Comparison of ENCODE assay signal across 8 mouse cellular contexts in genomic region chr1:134646963-134647282, GRCm38 (mm10). TPM values are rescaled to one million over a fixed set of nuclear protein-coding genes. Genes with fewer than 3 reads are reported as not detected.
DNase-seq lines count a peak whose midpoint lies in the region; ATAC-seq and TF ChIP-seq lines count a peak whose summit lies in the region.

No protein-coding gene starts in this region.

- ATAC-seq in kidney, embryonic 16.5 days (ENCODE audit: low FRiP score, low TSS enrichment): no peak
- no peak for ATAC-seq in embryonic facial prominence, embryonic 13.5 days (ENCODE audit: insufficient number of reproducible peaks, insufficient read depth, low FRiP score, low TSS enrichment, low read depth)
- no peak for ATAC-seq in hindbrain, postnatal 0 days
- 0 out of 2 replicates have a peak, but pooled peaks have one; percentile 7 for ATAC-seq in midbrain, embryonic 15.5 days (replicated peaks)

- H3K4me3 ChIP-seq in kidney, embryonic 16.5 days (ENCODE audit: low read length): peak overlapping the region; percentile 62
- H3K4me3 ChIP-seq in embryonic facial prominence, embryonic 13.5 days: peak overlapping the region; percentile 57
- peak overlapping the region; percentile 50 for H3K4me3 ChIP-seq in hindbrain, postnatal 0 days (ENCODE audit: low read length)
- peak overlapping the region; percentile 47 for H3K4me3 ChIP-seq in midbrain, embryonic 15.5 days

- TF ChIP-seq CTCF in hindbrain, postnatal 0 days (IDR thresholded peaks at IDR 0.05; ENCODE audit: low read depth): no peak

- DNase-seq in kidney, postnatal 25 days: no peak
- no peak for DNase-seq in hindbrain, postnatal 0 days (ENCODE audit: low spot score)
- DNase-seq in spleen, adult 12 weeks (ENCODE audit: low spot score): no peak
- no peak for DNase-seq in gastrocnemius, adult 18-20 months (ENCODE audit: low spot score)
- DNase-seq in gastrocnemius, postnatal 25 days: no peak

- peak overlapping the region; percentile 59; the same call in 1 of the 2 replicates for H3K9ac ChIP-seq in kidney, embryonic 16.5 days (replicated peaks; ENCODE audit: low read length)
- H3K9ac ChIP-seq in embryonic facial prominence, embryonic 13.5 days: peak overlapping the region; percentile 71
- peak overlapping the region; percentile 40; the same call in 1 of the 2 replicates for H3K9ac ChIP-seq in hindbrain, postnatal 0 days (replicated peaks; ENCODE audit: low read length)
- no peak overlapping the region for H3K9ac ChIP-seq in midbrain, embryonic 15.5 days

- no peaks in the 10 kb centered on the region for H3K36me3 ChIP-seq in kidney, embryonic 16.5 days (ENCODE audit: insufficient read depth, low read length)
- H3K36me3 ChIP-seq in embryonic facial prominence, embryonic 13.5 days: no peaks in the 10 kb centered on the region
- no peaks in the 10 kb centered on the region for H3K36me3 ChIP-seq in hindbrain, postnatal 0 days (ENCODE audit: insufficient read depth, low read length)
- no peaks in the 10 kb centered on the region for H3K36me3 ChIP-seq in midbrain, embryonic 15.5 days (replicated peaks)

- H3K4me2 ChIP-seq in kidney, embryonic 16.5 days (replicated peaks; ENCODE audit: low read depth, low read length): peak overlapping the region; percentile 94
- H3K4me2 ChIP-seq in embryonic facial prominence, embryonic 13.5 days: peak overlapping the region; percentile 88
- peak overlapping the region; percentile 81 for H3K4me2 ChIP-seq in hindbrain, postnatal 0 days (ENCODE audit: low read depth, low read length)
- peak overlapping the region; percentile 86 for H3K4me2 ChIP-seq in midbrain, embryonic 15.5 days

- WGBS in kidney, embryonic 16.5 days: 1% methylated on average over 28 of the region's 28 CpGs
- 2% methylated on average over 28 of the region's 28 CpGs for WGBS in embryonic facial prominence, embryonic 13.5 days
- WGBS in hindbrain, postnatal 0 days: 1% methylated on average over 28 of the region's 28 CpGs
- WGBS in midbrain, embryonic 15.5 days: 1% methylated on average over 28 of the region's 28 CpGs

- H3K4me1 ChIP-seq in kidney, embryonic 16.5 days (ENCODE audit: insufficient read depth, low read length): peaks cover 35% of the 10 kb centered on the region
- H3K4me1 ChIP-seq in embryonic facial prominence, embryonic 13.5 days: peaks cover 29% of the 10 kb centered on the region
- peaks cover 12% of the 10 kb centered on the region for H3K4me1 ChIP-seq in hindbrain, postnatal 0 days (ENCODE audit: insufficient read depth, low read length)
- peaks cover 26% of the 10 kb centered on the region for H3K4me1 ChIP-seq in midbrain, embryonic 15.5 days

- H3K27ac ChIP-seq in kidney, embryonic 16.5 days (ENCODE audit: low read length): no peak overlapping the region
- H3K27ac ChIP-seq in embryonic facial prominence, embryonic 13.5 days: no peak overlapping the region
- no peak overlapping the region for H3K27ac ChIP-seq in hindbrain, postnatal 0 days
- H3K27ac ChIP-seq in midbrain, embryonic 15.5 days: no peak overlapping the region

- H3K9me3 ChIP-seq in kidney, embryonic 16.5 days (ENCODE audit: low read length): no peaks in the 10 kb centered on the region
- no peaks in the 10 kb centered on the region for H3K9me3 ChIP-seq in embryonic facial prominence, embryonic 13.5 days
- H3K9me3 ChIP-seq in hindbrain, postnatal 0 days (ENCODE audit: low read length): no peaks in the 10 kb centered on the region
- H3K9me3 ChIP-seq in midbrain, embryonic 15.5 days: no peaks in the 10 kb centered on the region

- peaks cover 55% of the 10 kb centered on the region for H3K27me3 ChIP-seq in kidney, embryonic 16.5 days (ENCODE audit: insufficient read depth, low read length)
- peaks cover 88% of the 10 kb centered on the region for H3K27me3 ChIP-seq in embryonic facial prominence, embryonic 13.5 days
- H3K27me3 ChIP-seq in hindbrain, postnatal 0 days (ENCODE audit: insufficient read depth, low read length): peaks cover 23% of the 10 kb centered on the region
- peaks cover 53% of the 10 kb centered on the region for H3K27me3 ChIP-seq in midbrain, embryonic 15.5 days (replicated peaks)

RNA-seq across cellular contexts. Expression of gene Syt2, which starts 0.4 kb away (rescaled TPM):
- polyA plus RNA-seq in kidney, embryonic 16.5 days (2015; fragmentation: Nextera tagmentation; extraction: Ambion mirVana): 1.3 and 1.6 TPM in 2 replicates
- 0.41 and 0.46 TPM in 2 replicates for polyA plus RNA-seq in embryonic facial prominence, embryonic 13.5 days (2015; fragmentation: Nextera tagmentation; extraction: Ambion mirVana)
- total RNA-seq in hindbrain, postnatal 0 days (2014; rRNA removed): 74.7 and 179 TPM in 2 replicates
- 22.5 and 23.3 TPM in 2 replicates for polyA plus RNA-seq in hindbrain, postnatal 0 days (2015; fragmentation: Nextera tagmentation; extraction: Ambion mirVana)
- polyA plus RNA-seq in midbrain, embryonic 15.5 days (2015; fragmentation: Nextera tagmentation; extraction: Ambion mirVana): 3.0 and 3.2 TPM in 2 replicates
- total RNA-seq in gastrocnemius, adult 18-20 months (2021): not detected
- total RNA-seq in gastrocnemius, postnatal 25 days (2021): under 1 TPM in 1 of 2 experiments, not detected in 1; 0.05 TPM
